Mouse (Mus musculus) forebrain, embryonic 11.5 days (tissue): ENCODE data around the gene Gm5426. TPM values are rescaled to one million over a fixed set of nuclear protein-coding genes. Genes with fewer than 3 reads are reported as not detected.
A peak's percentile ranks its signal among the peaks of the same experiment; 100 is the strongest.

Experiments
- ATAC-seq: fragments of 200-750 bp; cut with Nextera tagmentation; replicated peaks from 2 replicates; pipeline ENCODE4 v1.8.0; 2017; ENCODE audit warnings: moderate TSS enrichment; ENCODE audit not compliant: low FRiP score
- DNase-seq: peaks from one replicate; pipeline ENCODE4 v3.0.0-alpha.2; 2017; ENCODE audit warnings: low spot score
- H3K27ac ChIP-seq: fragments of 300-500 bp; sonication (generic); 2 replicates; pipeline ENCODE4 v1.5.1; 2014; ENCODE audit warnings: low read depth, low read length
- H3K27me3 ChIP-seq: fragments of 300-500 bp; sonication (generic); 2 replicates; pipeline ENCODE4 v1.6.1; 2014; ENCODE audit warnings: mild to moderate bottlenecking, low read length, mixed read lengths; ENCODE audit not compliant: control insufficient read depth, insufficient read depth
- H3K36me3 ChIP-seq: fragments of 300-500 bp; sonication (generic); 2 replicates; pipeline ENCODE4 v1.6.1; 2014; ENCODE audit warnings: mild to moderate bottlenecking, low read length, moderate library complexity, mixed read lengths; ENCODE audit not compliant: control insufficient read depth, insufficient read depth
- H3K4me1 ChIP-seq: fragments of 300-500 bp; sonication (generic); replicated peaks from 2 replicates; pipeline ENCODE4 v1.6.1; 2014; ENCODE audit warnings: low read length, mixed read lengths; ENCODE audit not compliant: control insufficient read depth, insufficient read depth
- H3K4me2 ChIP-seq: fragments of 300-500 bp; sonication (generic); 2 replicates; pipeline ENCODE4 v1.6.1; 2014; ENCODE audit warnings: low read depth, mild to moderate bottlenecking, low read length, moderate library complexity, mixed read lengths; ENCODE audit not compliant: severe bottlenecking
- H3K4me3 ChIP-seq: fragments of 300-500 bp; sonication (generic); 2 replicates; pipeline ENCODE4 v1.5.1; 2014; ENCODE audit warnings: low read depth, low read length
- H3K9ac ChIP-seq: fragments of 300-500 bp; sonication (generic); 2 replicates; pipeline ENCODE4 v1.6.1; 2014; ENCODE audit warnings: low read length
- H3K9me3 ChIP-seq: fragments of 300-500 bp; sonication (generic); 2 replicates; pipeline ENCODE4 v1.6.1; 2016; ENCODE audit warnings: low read length, mixed read lengths; ENCODE audit not compliant: control insufficient read depth
- WGBS: fragments of 180-500 bp; shearing (Covaris S2); extraction: QIAGEN DNeasy Blood & Tissue Kit; methylation state at CpG from one replicate; pipeline ENCODE4 v1.1.7; 2014; 5-methylcytosine and 5-hydroxymethylcytosine counted together
- polyA plus RNA-seq: library from polyadenylated mRNA; unstranded; fragments of >200 nt; fragmentation: Nextera tagmentation; extraction: Ambion mirVana; gene quantifications from 2 replicates; pipeline ENCODE4 v1.2.1, GENCODE M21; 2014

The Gm5426 gene
- polyA plus RNA-seq, 1 experiment from 2014 or later = not detected

GRCm38 (mm10) chr10:96150401-96151116 is 14.2 kb downstream of the Gm5426 start:
- no peak overlapping the region for H3K4me3 ChIP-seq
- H3K27ac ChIP-seq = no peak overlapping the region
- no peak overlapping the region for H3K9ac ChIP-seq
- WGBS = 88% methylated on average over 12 of the region's 12 CpGs
- H3K4me1 ChIP-seq = 0 out of 2 replicates have a peak, but pooled peaks cover 1% of the 10 kb centered on the region
- H3K27me3 ChIP-seq = no peaks in the 10 kb centered on the region
- no peak overlapping the region for H3K4me2 ChIP-seq
- no peaks in the 10 kb centered on the region for H3K36me3 ChIP-seq
- no peak for DNase-seq
- ATAC-seq = no peak
- H3K9me3 ChIP-seq = no peaks in the 10 kb centered on the region

GRCm38 (mm10) chr10:96153315-96153714 is 16.9 kb downstream of the Gm5426 start:
- DNase-seq = no peak
- Histone ChIP-seq H3K9ac (no peak overlapping the region), H3K4me3 (no peak overlapping the region), H3K27me3 (no peaks in the 10 kb centered on the region), H3K4me1 (0 out of 2 replicates have a peak, but pooled peaks cover under 1% of the 10 kb centered on the region), H3K9me3 (no peaks in the 10 kb centered on the region), H3K36me3 (no peaks in the 10 kb centered on the region), H3K4me2 (no peak overlapping the region), H3K27ac (no peak overlapping the region)
- 18% methylated on average over 5 of the region's 5 CpGs for WGBS
- ATAC-seq = 0 out of 2 replicates have a peak, but pooled peaks have one; percentile 44

- Histone ChIP-seq H3K36me3 (no peaks in the 10 kb centered on the region), H3K4me1 (no peaks in the 10 kb centered on the region), H3K4me3 (no peak overlapping the region), H3K27me3 (no peaks in the 10 kb centered on the region), H3K9ac (no peak overlapping the region), H3K27ac (no peak overlapping the region), H3K4me2 (no peak overlapping the region), H3K9me3 (0 out of 2 replicates have a peak, but pooled peaks cover 3% of the 10 kb centered on the region)
- WGBS = 84% methylated on average over 7 of the region's 7 CpGs
- no peak for DNase-seq
- no peak for ATAC-seq
Measured at GRCm38 (mm10) chr10:96162975-96163706, 26.7 kb downstream of the Gm5426 start.

GRCm38 (mm10) chr10:96163791-96164190 is 27.4 kb downstream of the Gm5426 start:
- Histone ChIP-seq H3K27me3 (no peaks in the 10 kb centered on the region), H3K27ac (no peak overlapping the region), H3K4me1 (no peaks in the 10 kb centered on the region), H3K9me3 (0 out of 2 replicates have a peak, but pooled peaks cover 3% of the 10 kb centered on the region), H3K9ac (no peak overlapping the region), H3K4me3 (no peak overlapping the region), H3K4me2 (no peak overlapping the region), H3K36me3 (no peaks in the 10 kb centered on the region)
- WGBS = 92% methylated on average over 4 of the region's 4 CpGs
- ATAC-seq (no peak), DNase-seq (no peak)

- 83% methylated on average over 4 of the region's 4 CpGs for WGBS
- no peak for DNase-seq
- Histone ChIP-seq H3K9me3 (0 out of 2 replicates have a peak, but pooled peaks cover 3% of the 10 kb centered on the region), H3K4me2 (no peak overlapping the region), H3K27me3 (no peaks in the 10 kb centered on the region), H3K27ac (no peak overlapping the region), H3K36me3 (no peaks in the 10 kb centered on the region), H3K4me1 (no peaks in the 10 kb centered on the region), H3K9ac (no peak overlapping the region), H3K4me3 (no peak overlapping the region)
- ATAC-seq = no peak
Measured at GRCm38 (mm10) chr10:96165260-96165659, 28.9 kb downstream of the Gm5426 start.

GRCm38 (mm10) chr10:96168998-96169397 is 32.6 kb downstream of the Gm5426 start:
- 89% methylated on average over 4 of the region's 4 CpGs for WGBS
- H3K27ac ChIP-seq = no peak overlapping the region
- ATAC-seq = no peak
- DNase-seq = no peak
- H3K9me3 ChIP-seq = no peaks in the 10 kb centered on the region
- H3K9ac ChIP-seq = no peak overlapping the region
- no peaks in the 10 kb centered on the region for H3K27me3 ChIP-seq
- H3K4me2 ChIP-seq = no peak overlapping the region
- no peak overlapping the region for H3K4me3 ChIP-seq
- H3K4me1 ChIP-seq = no peaks in the 10 kb centered on the region
- no peaks in the 10 kb centered on the region for H3K36me3 ChIP-seq

GRCm38 (mm10) chr10:96171546-96171945 is 35.1 kb downstream of the Gm5426 start:
- no peak for ATAC-seq
- Histone ChIP-seq H3K27me3 (no peaks in the 10 kb centered on the region), H3K4me2 (no peak overlapping the region), H3K9ac (no peak overlapping the region), H3K9me3 (no peaks in the 10 kb centered on the region), H3K4me3 (no peak overlapping the region), H3K27ac (no peak overlapping the region), H3K4me1 (no peaks in the 10 kb centered on the region), H3K36me3 (no peaks in the 10 kb centered on the region)
- DNase-seq = no peak

- no peak overlapping the region for H3K4me3 ChIP-seq
- 83% methylated on average over 4 of the region's 4 CpGs for WGBS
- H3K27me3 ChIP-seq = no peaks in the 10 kb centered on the region
- H3K9me3 ChIP-seq = no peaks in the 10 kb centered on the region
- no peak overlapping the region for H3K4me2 ChIP-seq
- no peaks in the 10 kb centered on the region for H3K4me1 ChIP-seq
- ATAC-seq (no peak), DNase-seq (no peak)
- no peak overlapping the region for H3K9ac ChIP-seq
- H3K36me3 ChIP-seq = no peaks in the 10 kb centered on the region
- H3K27ac ChIP-seq = no peak overlapping the region
Measured at GRCm38 (mm10) chr10:96172964-96173363, 36.6 kb downstream of the Gm5426 start.
